Mouse (Mus musculus) erythroblast, adult 5-6 weeks (primary cell): ENCODE measurements at regions not wholly inside any gene's neighbourhood (a gene's known extent, or its start where the extent isn't known, plus 50 kb on each side); places are given as distances from the start of the nearest gene placed in this dataset.

Experiments
- ATAC-seq: replicated peaks from 2 replicates; pipeline ENCODE4 v1.8.0; 2016; ENCODE audit warnings: moderate number of reproducible peaks, mild to moderate bottlenecking, moderate TSS enrichment, inconsistent platforms; ENCODE audit not compliant: poor library complexity, low FRiP score, severe bottlenecking

DNA sequence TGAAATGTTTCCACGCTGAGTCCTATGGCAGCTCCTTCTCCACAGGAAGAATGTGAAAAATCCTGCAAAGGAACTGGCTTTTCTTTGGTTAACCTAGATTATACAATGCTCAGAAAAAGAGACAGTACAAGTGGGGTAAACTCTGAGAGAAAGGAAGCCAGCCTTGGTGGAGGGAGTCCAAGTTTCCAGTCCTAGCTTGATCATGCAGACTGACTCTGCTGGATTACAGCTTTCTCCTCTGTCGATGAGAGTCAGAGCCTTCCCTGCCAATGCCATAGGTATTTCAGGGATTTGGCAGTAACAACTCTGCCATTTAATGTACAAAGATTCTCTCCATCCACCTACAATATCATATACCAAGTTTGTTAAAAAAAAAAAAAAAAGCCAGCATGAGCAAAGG lies 343.3 kb downstream of the Kcnj2 start:
- no peak for ATAC-seq

DNA sequence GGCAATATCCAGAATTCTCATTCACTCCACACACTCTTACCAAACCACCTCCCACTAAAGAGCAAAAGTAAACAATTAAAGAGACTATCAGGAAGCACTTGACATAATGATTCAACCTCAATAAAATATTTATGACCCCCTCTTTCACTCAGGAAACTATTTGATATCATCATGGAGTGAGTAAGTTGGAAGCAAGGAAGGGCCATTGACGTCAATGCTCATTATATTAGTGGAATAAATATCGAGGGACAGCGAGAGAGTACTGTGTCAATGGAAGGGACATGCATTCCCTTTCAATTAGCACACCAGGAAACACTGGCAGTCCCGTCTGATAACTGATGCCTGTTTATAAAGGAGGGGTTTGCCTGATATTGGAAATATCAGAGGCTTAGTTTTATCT lies 358.9 kb downstream of the Kcnj2 start:
- no peak for ATAC-seq

DNA sequence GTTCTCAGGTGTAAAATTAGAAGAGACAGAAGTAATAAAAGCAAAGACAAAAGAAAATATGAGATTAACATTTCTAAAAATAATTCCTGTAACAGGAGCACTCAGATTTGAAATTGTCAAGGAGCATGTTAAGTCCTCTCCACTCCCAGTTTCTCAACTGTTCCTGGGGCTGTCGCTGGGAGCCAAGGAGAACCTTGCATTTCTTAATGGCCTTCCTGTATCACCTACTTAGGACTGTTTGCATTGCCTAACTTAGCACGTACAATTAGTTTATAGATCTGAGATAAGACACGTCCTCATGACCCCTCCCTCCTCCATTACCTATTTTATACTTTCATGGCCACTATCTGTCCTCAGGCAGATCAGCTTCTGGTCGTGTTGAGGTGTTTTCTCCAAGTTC lies 360.8 kb downstream of the Kcnj2 start:
- no peak for ATAC-seq

DNA sequence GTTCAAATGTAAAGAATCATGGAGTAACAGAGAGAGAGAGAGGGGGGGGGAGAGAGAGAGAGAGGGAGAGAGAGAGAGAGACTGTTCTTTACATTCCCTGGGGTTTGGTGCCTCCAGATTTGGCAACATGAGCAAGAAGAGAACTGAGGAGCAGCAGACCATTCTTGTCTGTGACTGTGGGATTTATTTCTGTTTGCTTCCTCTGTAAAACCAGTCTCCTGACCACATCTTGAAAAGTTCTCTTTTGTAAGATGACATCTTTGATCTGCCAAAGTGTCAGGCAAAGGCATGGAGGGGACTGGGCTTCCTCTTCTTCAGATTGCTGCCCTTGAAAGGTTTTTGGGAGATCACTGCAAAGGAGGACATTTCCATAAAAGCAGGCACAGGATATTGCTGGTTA lies 376.3 kb downstream of the Kcnj2 start:
- no peak for ATAC-seq

DNA sequence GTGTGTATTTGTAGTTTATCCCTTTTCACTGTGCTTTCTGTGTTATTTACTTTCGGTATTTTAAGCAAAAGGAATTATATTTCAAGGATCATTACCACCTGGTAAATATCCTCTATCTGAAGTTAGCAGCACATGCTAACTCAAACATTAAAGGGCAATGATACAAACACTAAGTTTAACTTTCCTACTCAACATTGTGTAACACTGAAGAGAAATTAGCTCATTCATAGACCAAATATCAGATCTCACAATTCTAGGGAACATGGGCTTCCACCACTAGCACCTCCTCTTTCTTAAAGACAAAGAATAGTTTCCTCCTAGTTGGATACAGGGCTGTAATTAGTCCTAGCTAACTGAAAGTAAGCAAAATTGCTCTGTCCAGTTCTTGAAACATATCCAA lies 377.4 kb downstream of the Kcnj2 start:
- ATAC-seq: no peak

DNA sequence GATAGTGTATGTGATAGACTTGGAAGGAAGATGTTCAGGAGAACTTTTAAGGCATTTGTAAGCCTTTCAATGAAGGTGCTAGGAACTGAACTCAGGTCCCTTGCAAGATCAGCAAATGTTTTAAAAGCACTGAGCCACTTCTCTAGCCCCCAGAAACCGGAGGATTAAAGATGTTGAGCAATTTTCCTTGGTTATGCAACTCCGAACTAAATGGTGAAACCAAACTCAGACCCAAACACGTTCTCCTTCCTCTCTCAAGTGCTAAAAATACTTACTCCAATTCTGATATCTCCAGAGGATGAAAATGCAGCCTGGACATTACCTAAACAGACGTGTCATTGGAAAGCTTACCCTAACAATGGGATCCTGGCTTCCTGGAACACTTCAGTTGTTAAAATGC lies 378.8 kb downstream of the Kcnj2 start:
- no peak for ATAC-seq

DNA sequence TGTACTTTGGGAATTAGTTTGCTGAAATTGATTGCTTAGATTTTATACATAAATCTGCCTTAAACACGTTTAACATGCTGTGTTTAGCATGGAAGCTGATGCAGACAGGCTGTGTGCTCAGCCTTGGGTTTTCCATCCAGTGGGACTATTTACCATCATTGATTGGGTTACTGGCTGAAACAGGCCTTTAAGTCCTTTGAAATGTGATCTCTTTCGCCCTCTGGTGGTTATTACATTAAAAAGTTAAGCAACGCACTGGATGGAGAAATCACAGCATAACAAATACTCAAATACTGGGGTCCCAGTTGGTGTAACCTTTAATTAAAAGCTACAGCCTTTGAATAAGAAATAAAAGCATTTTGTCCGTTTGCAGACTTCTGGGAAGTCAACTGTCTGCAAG lies 379.8 kb downstream of the Kcnj2 start:
- no peak for ATAC-seq

DNA sequence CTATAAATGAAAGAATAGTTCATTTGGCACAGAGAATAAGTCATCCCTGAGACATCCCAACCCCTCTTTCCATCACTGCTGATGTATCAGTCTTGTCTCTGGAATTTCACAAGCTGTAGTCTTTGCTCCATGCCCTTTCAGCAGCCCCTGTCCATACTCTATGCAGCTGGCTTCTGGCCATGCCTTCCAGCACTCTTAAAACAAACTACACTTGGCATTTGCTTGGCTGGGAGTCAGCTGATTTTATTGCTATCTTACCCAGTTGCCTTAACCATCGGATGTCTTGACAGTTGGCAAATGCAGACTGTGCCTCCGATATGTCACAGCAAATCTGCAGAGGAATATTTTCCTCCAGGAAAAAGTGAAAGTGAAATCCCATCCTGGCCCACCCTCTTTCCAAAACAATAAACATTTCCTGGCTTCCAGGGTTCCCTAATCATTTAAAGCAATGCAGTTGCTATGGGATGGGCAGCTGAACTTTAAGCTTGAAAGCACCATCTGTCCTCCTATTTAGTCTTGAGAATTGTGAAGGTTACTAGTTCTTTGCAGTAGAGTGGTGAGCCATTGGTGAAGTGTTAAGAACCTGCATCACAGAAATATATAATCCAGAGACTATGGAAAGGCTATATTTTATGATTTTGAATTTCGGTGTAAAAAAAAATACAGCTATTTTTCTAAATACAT lies 385.0 kb downstream of the Kcnj2 start:
- ATAC-seq: no peak

DNA sequence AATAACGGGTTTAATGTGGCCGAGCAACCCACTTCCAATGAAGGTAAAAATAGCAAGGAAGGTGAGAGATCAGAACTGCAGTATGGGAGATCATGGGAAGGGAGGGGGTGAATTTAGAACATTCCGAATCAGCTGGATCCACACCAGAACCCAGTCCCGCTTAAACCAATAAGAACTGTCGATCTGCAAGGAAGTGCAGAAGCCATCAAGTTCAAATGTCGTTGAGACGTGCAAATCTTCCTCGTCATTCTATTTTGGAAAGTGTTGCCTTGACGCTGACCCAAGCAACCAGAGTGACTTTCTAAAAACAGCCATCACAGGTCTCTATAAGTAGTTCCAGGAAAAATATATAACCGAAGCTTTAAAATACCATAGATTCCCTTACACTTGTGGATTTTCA lies 394.1 kb downstream of the Kcnj2 start:
- ATAC-seq: no peak

DNA sequence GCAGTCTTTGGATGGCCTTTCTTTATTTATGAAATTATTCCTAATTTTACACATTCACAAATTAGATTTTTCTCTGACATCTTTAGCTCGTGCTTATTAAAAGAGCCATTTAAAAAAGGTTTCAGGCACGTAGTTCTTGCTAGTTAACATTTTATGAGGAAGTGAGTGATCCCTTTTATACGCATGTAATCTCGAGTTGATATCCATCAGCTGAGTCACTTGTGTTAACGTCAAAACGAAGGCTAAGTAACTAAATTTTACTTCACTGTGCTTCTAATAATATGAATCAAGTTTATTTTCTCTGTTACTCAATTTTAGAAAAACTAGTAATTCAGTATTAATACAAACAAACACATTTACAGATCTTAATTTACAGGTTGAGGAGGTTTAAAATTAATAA lies 419.0 kb downstream of the Kcnj2 start:
- no peak for ATAC-seq

DNA sequence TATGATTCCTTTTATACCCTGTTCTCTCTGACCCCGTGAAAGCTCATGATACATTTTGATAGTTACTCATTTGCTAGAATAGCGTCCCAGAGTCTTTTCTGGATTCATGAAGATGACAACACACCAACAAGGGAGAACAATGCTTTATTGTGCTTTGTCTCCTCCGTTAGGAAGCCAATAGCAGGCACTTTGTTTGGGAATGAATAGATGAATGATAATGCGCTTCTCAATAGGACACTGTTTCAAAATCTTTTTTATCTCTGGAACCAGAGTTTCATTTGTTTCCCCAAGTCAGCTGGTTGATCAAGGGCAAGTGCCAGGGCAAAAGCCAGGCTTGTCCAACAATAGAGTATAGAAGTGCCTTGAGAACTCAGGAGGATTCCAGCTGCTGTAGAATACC lies 446.5 kb downstream of the Kcnj2 start:
- ATAC-seq: no peak

DNA sequence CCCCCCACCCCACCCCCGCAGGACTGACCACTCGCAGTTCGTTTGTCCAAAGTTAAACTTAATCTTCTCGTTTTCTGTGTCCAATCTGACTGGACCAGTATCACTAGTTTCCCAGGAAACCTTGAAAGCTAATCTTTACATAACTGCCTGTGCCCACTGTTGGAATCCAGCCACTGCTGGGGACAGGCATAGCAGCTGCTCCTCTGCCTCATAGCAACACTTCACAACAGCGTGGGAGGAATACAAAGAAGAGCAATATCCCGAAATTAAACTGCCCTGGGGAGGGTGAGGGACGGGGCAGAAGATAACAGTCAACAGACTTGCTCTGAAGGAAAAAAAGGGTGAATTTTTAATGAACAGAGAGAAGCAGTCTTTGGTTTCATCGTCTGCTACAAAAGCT lies 456.8 kb downstream of the Kcnj2 start:
- no peak for ATAC-seq

DNA sequence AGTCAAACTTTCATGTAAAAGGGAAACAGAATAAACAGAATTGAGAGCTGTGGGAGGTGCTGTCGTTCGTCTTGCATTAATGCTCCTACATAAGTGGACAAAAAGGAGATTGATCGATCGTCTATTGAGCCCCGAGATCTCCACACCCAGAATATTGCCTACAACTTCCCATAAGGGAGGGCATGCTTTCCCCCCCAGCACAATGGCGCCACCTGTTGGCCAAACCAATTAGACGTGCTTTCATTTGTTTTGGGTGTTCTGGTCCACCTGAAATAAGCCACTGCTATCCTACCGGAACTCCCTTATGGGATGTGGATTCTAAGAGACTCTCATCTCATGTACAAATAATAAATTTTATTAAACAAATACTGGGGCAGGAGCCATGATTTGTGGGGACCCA lies 457.5 kb downstream of the Kcnj2 start:
- ATAC-seq: no peak

DNA sequence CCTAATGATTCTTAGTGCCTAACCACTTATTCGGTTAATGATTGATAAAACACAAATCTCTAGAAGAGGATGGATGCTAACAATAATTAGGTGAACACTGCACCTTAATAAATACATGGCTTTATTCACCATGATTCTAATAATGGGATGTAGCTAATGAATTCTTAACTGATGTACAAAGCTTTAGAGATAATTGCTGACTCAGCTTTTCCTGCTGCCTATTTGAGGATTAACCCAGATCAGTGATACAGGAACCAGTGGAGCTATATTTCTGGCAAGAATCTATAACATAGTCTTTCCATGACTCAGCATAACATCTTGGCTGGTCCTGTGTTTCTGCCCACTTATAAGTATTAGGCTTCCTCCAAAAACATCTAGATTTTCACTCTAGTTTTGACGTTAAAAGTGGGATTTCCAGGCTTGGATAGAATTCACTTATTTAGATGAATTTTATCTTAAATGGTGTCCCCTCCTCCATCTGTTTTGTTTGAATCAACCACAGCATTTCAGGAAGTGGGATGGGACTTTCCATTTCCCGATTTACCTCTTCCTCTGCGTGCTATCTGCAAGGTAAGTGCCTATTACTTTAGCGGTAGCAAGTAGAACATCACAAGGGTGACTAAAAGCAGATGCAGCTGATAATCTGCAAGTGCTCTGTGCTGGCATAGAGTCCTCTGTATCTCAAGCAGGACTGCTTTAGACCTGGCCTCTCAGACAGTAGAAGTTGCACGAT lies 460.2 kb downstream of the Kcnj2 start:
- ATAC-seq: no peak

DNA sequence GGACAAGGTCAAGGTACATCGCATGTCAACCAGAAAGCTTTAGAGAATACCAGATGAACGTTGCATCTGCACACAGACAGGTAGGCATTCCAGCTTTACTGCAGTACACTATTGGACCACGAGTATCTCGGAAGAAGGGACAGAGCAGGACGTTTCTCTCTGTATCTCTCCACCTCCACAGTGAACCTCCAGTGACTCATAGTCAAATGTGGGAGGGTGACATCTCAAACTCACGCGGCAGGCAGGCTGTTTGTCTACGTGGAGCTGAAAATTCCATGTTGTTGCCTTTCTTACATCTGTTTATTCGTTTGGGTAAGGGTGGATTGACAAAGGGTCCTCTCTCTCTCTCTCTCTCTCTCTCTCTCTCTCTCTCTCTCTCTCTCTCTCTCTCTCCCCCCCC lies 463.6 kb downstream of the Kcnj2 start:
- ATAC-seq: no peak

DNA sequence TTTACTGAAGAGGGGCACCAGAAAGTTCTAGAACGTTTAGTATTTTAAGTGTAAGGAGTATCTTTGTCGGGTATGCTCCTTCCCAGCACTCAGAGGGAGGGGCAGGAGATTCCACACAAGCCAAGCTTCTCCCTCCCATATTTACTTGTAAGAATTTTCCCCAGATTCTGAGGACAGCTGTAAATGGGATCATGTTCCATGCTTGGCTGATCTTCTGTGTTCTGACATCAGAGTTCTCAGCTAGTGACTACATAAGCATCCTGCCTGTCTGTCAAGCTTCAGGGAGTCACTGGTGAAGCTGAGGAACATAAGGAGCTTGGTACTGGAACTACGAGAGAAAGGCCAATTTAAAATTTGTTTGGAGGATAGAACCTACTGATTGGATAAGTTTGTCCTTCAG lies 464.9 kb downstream of the Kcnj2 start:
- ATAC-seq: no peak

DNA sequence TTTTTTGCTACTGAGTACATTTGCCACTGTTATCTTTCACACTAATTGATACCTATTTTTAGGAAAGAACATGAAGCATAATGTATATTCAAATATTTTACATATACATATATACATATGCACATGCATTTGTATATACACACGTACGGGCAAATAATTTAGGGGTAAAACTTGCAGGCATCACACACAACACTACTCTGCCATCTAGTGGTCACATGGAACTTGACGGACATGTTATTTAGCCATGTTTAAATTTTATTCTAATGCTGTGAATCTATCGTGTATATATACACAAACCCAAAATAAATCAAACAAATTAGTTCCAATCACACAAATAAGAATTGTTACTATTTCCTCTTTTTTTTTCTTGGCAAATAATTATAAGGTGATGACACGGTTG lies 466.5 kb downstream of the Kcnj2 start:
- no peak for ATAC-seq

DNA sequence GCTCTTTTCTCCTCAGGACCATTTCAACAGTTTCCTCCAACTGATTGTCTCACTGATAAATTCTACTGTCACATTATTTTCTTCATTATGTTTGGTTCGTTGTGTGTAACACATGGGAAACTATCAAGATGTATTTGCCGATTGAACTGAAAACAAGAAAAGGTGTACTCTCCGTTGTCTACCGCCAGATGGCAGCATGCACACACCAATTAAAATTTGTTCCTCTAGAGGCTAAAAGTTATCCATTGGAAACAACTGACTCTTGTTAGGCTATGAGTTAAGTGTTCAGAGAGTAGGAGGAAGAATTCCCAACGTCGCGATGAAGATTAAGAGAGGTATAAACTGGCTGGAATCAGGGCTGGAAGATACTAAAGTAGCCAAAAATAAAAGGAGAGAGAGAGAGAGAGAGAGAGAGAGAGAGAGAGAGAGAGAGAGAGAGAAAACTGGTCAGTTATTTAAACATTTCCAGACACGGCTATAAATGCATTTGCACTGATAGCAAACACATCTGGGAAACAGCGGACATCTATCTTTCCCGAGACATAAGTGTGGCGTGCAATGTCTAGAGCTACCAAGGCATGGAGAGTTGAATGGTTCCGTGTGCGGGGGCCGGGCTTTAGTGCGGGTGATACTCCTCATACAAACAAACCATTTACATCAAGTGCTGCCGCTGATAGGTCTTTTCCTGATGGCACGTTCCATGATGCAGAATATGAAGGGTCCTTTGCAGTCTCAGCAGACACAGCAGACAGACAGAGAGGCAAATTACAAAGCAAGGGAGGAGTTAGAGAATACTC lies 470.3 kb downstream of the Kcnj2 start:
- no peak for ATAC-seq

DNA sequence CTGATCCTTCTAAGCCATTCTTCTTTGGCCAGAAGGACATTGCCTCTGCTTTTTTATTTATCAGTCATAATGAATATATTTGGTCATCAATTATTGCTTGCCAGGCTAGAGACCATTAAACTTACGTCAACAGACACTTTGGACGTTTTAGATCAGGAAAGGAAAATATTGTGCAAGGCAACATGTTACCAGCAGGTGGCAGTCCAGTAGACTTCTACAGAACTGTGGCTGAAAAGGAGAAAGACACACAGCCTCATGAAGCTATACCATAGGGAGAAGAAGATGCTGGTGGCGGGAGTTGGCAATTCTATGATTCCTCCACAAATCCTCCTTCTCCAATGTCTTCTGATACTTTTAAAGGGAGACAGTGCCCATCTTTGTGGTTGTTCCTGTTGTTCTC lies 471.7 kb downstream of the Kcnj2 start:
- ATAC-seq: 0 out of 2 replicates have a peak, but pooled peaks have one; percentile 62

DNA sequence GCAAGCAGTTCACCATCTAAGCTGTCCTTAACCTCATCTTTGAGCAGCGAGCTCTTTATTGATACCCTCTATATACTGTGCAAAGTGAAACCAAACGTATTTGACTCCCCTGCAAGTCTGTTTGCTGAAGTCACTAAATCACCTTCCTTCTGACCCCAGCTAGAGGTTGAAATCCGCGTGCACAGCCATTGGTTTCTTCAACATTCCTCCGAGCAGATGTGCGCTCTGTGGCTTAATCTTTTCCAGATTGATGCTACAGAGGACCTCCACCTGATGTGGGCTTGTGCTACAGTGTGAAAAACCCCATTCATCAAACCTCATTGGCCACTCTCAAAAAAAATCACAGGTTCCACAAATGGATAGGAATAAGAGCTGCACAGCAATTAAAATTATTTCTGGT lies 474.0 kb downstream of the Kcnj2 start:
- ATAC-seq: no peak

DNA sequence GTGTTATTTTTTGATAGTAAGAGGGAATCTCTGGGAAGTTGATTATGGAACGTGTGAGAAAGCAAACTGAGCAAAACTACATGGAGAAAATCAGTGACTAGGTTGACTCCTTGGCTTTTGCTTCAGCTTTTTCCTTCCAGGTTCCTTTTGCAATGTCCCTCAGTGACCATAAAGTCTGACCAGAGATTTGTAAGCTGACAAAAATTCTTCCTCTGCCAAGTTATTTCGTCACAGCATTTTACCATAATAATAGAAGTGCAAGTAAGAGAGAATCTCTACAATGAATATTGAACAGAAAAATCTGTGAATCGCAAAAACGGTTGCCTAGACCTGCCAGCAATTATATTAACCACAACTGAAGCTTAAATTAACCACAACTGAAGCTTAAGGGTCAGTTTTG lies 479.3 kb downstream of the Kcnj2 start:
- no peak for ATAC-seq
